Mouse (Mus musculus) intestine, embryonic 14.5 days (tissue): ENCODE measurements around the gene Cks2. TPM values are rescaled to one million over a fixed set of nuclear protein-coding genes. Genes with fewer than 3 reads are reported as not detected.

ENCODE experiments used
- ATAC-seq: fragments of 200-750 bp; cut with Nextera tagmentation; replicated peaks from 2 replicates; pipeline ENCODE4 v1.8.0; 2017; ENCODE audit warnings: low read depth, moderate number of reproducible peaks, moderate TSS enrichment, moderate library complexity; ENCODE audit not compliant: low FRiP score, low TSS enrichment
- DNase-seq: peaks from one replicate; pipeline ENCODE4 v3.0.0-alpha.2; 2018; ENCODE audit warnings: low spot score
- H3K27ac ChIP-seq: fragments of 300-500 bp; sonication (generic); 2 replicates; pipeline ENCODE4 v1.5.1; 2014; ENCODE audit warnings: low read depth, mild to moderate bottlenecking, control low read depth
- H3K27me3 ChIP-seq: fragments of 300-500 bp; sonication (generic); replicated peaks from 2 replicates; pipeline ENCODE4 v1.6.1; 2014; ENCODE audit warnings: low read length, control low read depth; ENCODE audit not compliant: control insufficient read depth, insufficient read depth
- H3K36me3 ChIP-seq: fragments of 300-500 bp; sonication (generic); 2 replicates; pipeline ENCODE4 v1.6.1; 2014; ENCODE audit warnings: low read length, control low read depth; ENCODE audit not compliant: control insufficient read depth, insufficient read depth
- H3K4me1 ChIP-seq: fragments of 300-500 bp; sonication (generic); replicated peaks from 2 replicates; pipeline ENCODE4 v1.6.1; 2014; ENCODE audit warnings: low read length, control low read depth, mixed read lengths; ENCODE audit not compliant: control insufficient read depth, insufficient read depth
- H3K4me2 ChIP-seq: fragments of 300-500 bp; sonication (generic); 2 replicates; pipeline ENCODE4 v1.6.1; 2014; ENCODE audit warnings: low read length
- H3K4me3 ChIP-seq: fragments of 300-500 bp; sonication (generic); 2 replicates; pipeline ENCODE4 v1.5.1; 2014; ENCODE audit warnings: low read depth, low read length, control low read depth, mixed read lengths
- H3K9ac ChIP-seq: fragments of 300-500 bp; sonication (generic); 2 replicates; pipeline ENCODE4 v1.6.1; 2014; ENCODE audit warnings: mild to moderate bottlenecking, low read length
- H3K9me3 ChIP-seq: fragments of 300-500 bp; sonication (generic); 2 replicates; pipeline ENCODE4 v1.6.1; 2016; ENCODE audit warnings: low read length, control low read depth; ENCODE audit not compliant: control insufficient read depth
- WGBS: fragments of 180-500 bp; shearing (Covaris S2); extraction: QIAGEN DNeasy Blood & Tissue Kit; methylation state at CpG from one replicate; pipeline ENCODE4 v1.1.7; 2014; 5-methylcytosine and 5-hydroxymethylcytosine counted together
- polyA plus RNA-seq: library from polyadenylated mRNA; unstranded; fragments of >200 nt; fragmentation: Nextera tagmentation; extraction: Ambion mirVana; gene quantifications from 2 replicates; pipeline ENCODE4 v1.2.1, GENCODE M21; 2014

The Cks2 gene
- 391 and 395 TPM in 2 replicates for polyA plus RNA-seq

DNA sequence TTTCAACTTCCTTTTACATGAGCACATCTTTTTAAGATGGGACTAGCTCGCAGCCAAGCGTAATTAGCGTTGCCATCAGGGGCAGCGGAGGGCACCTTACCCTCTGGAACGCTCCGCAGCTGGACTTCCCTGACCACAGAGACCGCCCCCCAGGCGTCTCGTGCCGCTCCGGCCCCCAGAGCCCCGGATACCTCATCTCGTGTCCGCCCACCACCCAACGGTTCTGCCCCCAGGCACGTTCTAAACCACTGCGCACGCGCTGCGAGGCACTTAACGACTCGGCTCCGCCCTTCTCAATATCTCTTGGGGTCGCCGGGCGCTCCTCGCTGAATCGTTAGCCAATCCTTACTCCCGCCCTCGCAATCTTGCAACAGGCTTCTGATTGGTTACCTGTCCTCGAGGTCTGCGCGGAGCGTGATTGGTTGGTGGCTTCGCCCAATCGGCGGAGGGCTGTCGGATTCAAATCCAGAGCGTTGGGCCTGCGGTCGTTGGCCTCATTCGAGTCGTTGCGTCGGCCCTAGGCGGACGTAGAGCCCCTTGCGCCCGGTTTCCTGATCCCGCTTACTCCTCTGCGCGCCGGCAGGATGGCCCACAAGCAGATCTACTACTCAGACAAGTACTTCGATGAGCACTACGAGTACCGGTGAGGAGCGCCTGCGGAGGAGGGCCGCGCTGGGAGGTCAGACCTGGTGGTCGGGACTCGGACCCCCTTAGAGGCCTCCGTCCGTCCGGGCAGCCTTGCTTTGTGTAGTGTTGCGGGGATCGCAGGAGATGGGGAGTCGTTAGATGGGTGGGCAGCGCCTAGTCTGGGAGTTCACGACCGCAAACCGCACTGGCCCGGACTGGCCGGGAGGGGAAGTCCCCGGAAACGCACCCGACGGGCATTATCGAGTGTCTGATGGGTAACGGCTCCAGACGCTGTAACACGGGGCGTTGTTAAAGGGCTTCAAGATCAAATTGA, at the start of gene Cks2:
Gene Cks2, plus strand, starts transcription at position 404 of the 961 bp plus-strand sequence.
- peak within 1 kb of the TSS; percentile 70 for H3K27ac ChIP-seq
- ATAC-seq, result peak; percentile 96
- peaks cover 9% of the 10 kb centered on the region; the same call in 1 of the 2 replicates for H3K36me3 ChIP-seq
- peak within 1 kb of the TSS; percentile 64 for H3K4me3 ChIP-seq
- peaks cover 14% of the 10 kb centered on the region for H3K4me1 ChIP-seq
- H3K4me2 ChIP-seq, result peak within 1 kb of the TSS; percentile 81
- no peaks in the 10 kb centered on the region for H3K27me3 ChIP-seq
- peak within 1 kb of the TSS; percentile 81 for H3K9ac ChIP-seq
- WGBS, result under 1% methylated on average over 83 of the region's 83 CpGs
- no peaks in the 10 kb centered on the region for H3K9me3 ChIP-seq
- DNase-seq, result peak; percentile 95

DNA sequence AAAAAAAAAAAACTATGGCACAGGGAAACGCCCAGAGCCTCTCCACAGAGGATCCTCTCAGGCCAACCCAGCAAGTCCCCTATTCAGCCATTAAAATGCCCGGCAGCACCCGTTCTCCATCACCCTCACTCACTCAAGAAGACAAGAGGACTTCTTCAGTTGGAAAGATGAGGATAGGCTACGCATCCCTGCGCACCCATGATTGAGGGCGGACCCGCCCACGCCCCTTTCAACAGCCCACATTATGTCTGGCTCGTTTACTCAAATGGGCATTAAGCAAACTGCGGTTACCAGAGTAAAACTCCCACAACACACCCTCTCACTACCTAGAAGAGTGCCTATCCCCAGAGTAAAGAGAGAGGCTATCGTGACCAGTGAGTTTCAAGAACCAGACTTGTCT, 49.6 kb upstream of the Cks2 start:
- DNase-seq (no peak), ATAC-seq (no peak)
- H3K4me3 ChIP-seq, result no peak overlapping the region
- H3K36me3 ChIP-seq, result no peaks in the 10 kb centered on the region
- H3K4me2 ChIP-seq, result peak overlapping the region; percentile 73
- no peaks in the 10 kb centered on the region for H3K27me3 ChIP-seq
- H3K27ac ChIP-seq, result no peak overlapping the region
- no peaks in the 10 kb centered on the region for H3K4me1 ChIP-seq
- no peak overlapping the region for H3K9ac ChIP-seq
- 45% methylated on average over 11 of the region's 11 CpGs for WGBS
- H3K9me3 ChIP-seq, result no peaks in the 10 kb centered on the region

DNA sequence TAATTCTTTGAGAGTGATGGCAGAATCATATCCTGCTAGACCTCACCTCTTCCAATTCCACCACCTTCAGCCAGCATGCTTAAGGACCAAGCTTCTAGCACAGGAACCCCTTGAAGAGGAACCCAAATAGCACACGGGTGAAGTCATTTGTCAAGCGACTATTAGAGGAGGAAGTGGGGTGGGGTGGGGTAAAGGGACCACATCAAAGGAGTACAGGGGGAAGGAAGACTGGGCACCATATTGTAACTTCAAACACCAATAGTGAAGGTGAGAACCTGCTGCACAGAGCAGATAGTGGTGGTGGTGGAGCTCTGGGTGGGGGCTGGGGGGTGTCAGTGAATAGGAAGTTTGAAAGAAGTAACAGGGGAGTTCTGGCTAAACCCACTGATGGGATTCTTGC, 47.0 kb upstream of the Cks2 start:
- no peak for ATAC-seq
- no peak for DNase-seq

DNA sequence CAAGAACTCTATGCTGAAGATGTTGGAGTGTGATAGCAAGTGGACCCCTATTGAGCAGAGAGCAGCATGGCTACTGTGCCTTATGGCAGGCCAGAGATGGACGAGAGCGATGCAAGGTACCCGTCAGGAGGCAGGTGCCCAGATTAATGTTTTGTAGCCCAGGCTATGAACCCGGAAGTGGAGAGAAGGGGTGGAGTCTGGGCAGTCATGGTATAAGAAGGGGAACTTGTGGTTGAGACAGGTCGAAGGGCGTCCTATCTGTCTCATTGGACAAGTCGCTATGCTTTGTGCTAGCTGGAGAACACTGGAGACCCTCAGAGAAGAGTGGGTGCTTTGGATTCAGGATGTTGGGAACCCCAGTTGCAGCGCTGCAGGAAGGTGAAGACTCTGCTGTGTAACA, 44.9 kb upstream of the Cks2 start:
- no peaks in the 10 kb centered on the region; the same call in 1 of the 2 replicates for H3K4me1 ChIP-seq
- H3K27me3 ChIP-seq, result no peaks in the 10 kb centered on the region
- DNase-seq (no peak), ATAC-seq (no peak)
- H3K36me3 ChIP-seq, result no peaks in the 10 kb centered on the region
- no peak overlapping the region for H3K9ac ChIP-seq
- no peak overlapping the region for H3K27ac ChIP-seq
- 85% methylated on average over 8 of the region's 8 CpGs for WGBS
- no peaks in the 10 kb centered on the region for H3K9me3 ChIP-seq
- H3K4me3 ChIP-seq, result no peak overlapping the region
- no peak overlapping the region for H3K4me2 ChIP-seq

More for the DNA sequence above, 47.0 kb upstream of the Cks2 start:
- Histone ChIP-seq H3K27ac (no peak overlapping the region), H3K4me2 (no peak overlapping the region), H3K36me3 (no peaks in the 10 kb centered on the region), H3K27me3 (no peaks in the 10 kb centered on the region), H3K9me3 (no peaks in the 10 kb centered on the region), H3K9ac (no peak overlapping the region), H3K4me3 (no peak overlapping the region), H3K4me1 (no peaks in the 10 kb centered on the region; the same call in 1 of the 2 replicates)
- 55% methylated on average over 2 of the region's 2 CpGs for WGBS

DNA sequence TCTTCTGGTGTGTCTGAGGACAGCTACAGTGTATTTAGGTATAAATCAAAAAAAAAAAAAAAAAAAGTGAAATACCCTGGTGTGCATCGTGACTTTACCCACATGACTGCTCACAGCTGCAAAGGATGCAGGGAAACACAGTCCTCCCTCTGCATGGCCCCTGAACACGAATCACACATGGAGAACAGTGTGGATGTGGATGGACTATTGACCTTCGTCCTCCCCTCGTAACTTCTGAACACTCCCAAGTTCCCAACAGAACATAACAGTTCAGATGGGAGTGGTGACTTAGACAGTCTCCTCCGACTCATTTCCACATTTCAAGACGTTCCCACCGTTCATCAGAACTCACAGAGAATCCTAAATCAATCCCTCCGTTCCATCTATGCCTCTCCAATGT, 42.3 kb upstream of the Cks2 start:
- ATAC-seq (0 out of 2 replicates have a peak, but pooled peaks have one; percentile 55), DNase-seq (no peak)
- Histone ChIP-seq H3K9ac (no peak overlapping the region), H3K4me2 (peak overlapping the region; percentile 45), H3K4me3 (0 out of 2 replicates have a peak overlapping the region, but pooled peaks have one; percentile 2), H3K27me3 (no peaks in the 10 kb centered on the region), H3K9me3 (no peaks in the 10 kb centered on the region), H3K36me3 (no peaks in the 10 kb centered on the region), H3K4me1 (no peaks in the 10 kb centered on the region; the same call in 1 of the 2 replicates), H3K27ac (peak overlapping the region; percentile 16; the same call in 1 of the 2 replicates)
- WGBS, result 56% methylated on average over 8 of the region's 8 CpGs

DNA sequence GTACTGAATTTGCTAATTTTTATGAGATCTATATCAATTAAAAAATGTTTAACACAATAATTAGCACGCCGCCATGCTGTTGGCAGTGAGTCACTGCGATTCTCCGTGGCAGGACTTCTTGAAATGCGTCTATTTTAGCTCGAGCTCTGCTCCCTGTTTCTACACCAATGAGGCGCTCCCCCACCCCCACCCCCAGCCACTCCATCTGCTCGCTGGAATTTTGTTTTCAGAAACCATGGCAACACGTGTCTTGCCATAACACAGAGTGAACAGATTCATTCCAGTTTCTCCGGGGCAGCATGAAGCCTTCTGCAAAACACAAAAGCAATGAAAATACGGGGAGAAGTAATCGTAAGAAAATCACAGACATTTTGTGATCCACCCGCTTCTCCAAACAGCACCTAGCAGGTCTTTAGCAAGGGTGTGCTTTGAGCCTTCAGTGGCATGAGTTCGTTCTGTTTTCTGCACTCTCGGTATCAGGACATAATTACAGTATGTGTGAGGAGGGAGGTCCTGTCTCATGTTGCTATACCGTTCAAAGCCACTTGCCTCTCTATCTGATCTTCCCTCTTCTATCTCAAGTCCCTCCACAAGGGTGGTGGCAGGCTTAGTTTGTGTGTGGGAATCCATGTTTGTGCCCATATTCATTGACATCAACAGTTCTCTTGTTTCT, 41.7 kb upstream of the Cks2 start:
- peak overlapping the region; percentile 6; the same call in 1 of the 2 replicates for H3K4me3 ChIP-seq

DNA sequence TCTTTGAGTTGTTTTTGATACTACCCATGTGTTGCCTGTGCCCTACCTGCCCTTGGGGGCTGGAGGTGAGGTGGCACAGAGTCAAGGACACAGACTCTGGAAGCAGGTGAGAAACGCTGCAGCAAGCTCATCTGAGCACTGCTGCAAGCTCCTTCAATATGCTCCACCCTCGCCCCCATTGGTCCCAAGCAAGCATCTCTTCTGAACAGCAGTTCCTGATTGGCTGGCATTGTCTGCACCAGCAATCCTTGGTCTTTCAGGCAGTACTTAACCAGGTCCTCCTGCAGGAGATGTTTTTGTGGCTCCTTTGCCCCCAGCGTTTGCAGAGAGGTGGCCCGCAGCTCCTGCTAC, 41.2 kb upstream of the Cks2 start:
- Histone ChIP-seq H3K4me3 (no peak overlapping the region), H3K27ac (no peak overlapping the region), H3K27me3 (no peaks in the 10 kb centered on the region), H3K4me2 (peak overlapping the region; percentile 45; the same call in 1 of the 2 replicates), H3K4me1 (no peaks in the 10 kb centered on the region; the same call in 1 of the 2 replicates), H3K36me3 (no peaks in the 10 kb centered on the region), H3K9me3 (no peaks in the 10 kb centered on the region), H3K9ac (no peak overlapping the region)
- DNase-seq (no peak), ATAC-seq (no peak)
- WGBS, result 46% methylated on average over 4 of the region's 4 CpGs

More for the DNA sequence above, 41.7 kb upstream of the Cks2 start:
- H3K36me3 ChIP-seq, result no peaks in the 10 kb centered on the region
- H3K4me1 ChIP-seq, result no peaks in the 10 kb centered on the region; the same call in 1 of the 2 replicates
- H3K27ac ChIP-seq, result peak overlapping the region; percentile 16; the same call in 1 of the 2 replicates
- H3K9me3 ChIP-seq, result no peaks in the 10 kb centered on the region
- 15% methylated on average over 16 of the region's 16 CpGs for WGBS
- 0 out of 2 replicates have a peak overlapping the region, but pooled peaks have one; percentile 23 for H3K9ac ChIP-seq
- peak overlapping the region; percentile 45 for H3K4me2 ChIP-seq
- no peaks in the 10 kb centered on the region for H3K27me3 ChIP-seq
- DNase-seq (peak; percentile 77), ATAC-seq (peak; percentile 70)

DNA sequence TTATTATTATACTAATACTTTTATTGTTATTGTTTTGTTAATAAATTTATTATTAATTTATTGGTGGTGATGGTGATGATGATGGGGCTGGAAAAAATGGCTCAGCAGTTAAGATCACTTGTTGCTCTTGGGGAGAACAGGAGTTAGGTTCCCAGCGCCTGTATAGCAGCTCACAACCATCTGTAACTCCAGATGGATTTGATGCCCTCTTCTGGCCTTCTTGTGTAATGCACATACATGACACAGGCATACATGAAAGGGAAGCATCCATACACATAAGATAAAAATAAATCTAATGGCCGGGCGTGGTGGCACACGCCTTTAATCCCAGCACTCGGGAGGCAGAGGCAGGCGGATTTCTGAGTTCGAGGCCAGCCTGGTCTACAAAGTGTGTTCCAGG, 35.8 kb upstream of the Cks2 start:
- Histone ChIP-seq H3K27ac (no peak overlapping the region), H3K27me3 (no peaks in the 10 kb centered on the region), H3K9ac (no peak overlapping the region), H3K36me3 (no peaks in the 10 kb centered on the region), H3K4me2 (no peak overlapping the region), H3K4me3 (no peak overlapping the region), H3K9me3 (no peaks in the 10 kb centered on the region), H3K4me1 (no peaks in the 10 kb centered on the region)
- DNase-seq, result no peak
- 96% methylated on average over 7 of the region's 7 CpGs for WGBS
- ATAC-seq, result no peak
